Mouse (Mus musculus) spleen, adult 2 months (tissue): ENCODE measurements around the gene Arfgef2. TPM values are rescaled to one million over a fixed set of nuclear protein-coding genes. Genes with fewer than 3 reads are reported as not detected.
A peak's percentile ranks its signal among the peaks of the same experiment; 100 is the strongest.

Experiments used
- DNase-seq, 2 experiments: peaks; one replicate each; pipeline versions ENCODE4 v3.0.0 to v3.0.0-alpha.2; 2012 to 2021; ENCODE audit warnings: low spot score in 2 of 2, low read depth in 1 of 2
- H3K27ac ChIP-seq: fragments of 200-500 bp; 2 replicates; pipeline ENCODE4 v1.5.1; 2012; ENCODE audit warnings: low read length, inconsistent platforms; ENCODE audit not compliant: insufficient read depth
- H3K27me3 ChIP-seq: fragments of 200-500 bp; 2 replicates; pipeline ENCODE4 v1.6.1; 2012; ENCODE audit warnings: mild to moderate bottlenecking, moderate library complexity, low read length, inconsistent platforms; ENCODE audit not compliant: control insufficient read depth, insufficient read depth
- H3K36me3 ChIP-seq: fragments of 200-500 bp; 2 replicates; pipeline ENCODE4 v1.6.1; 2012; ENCODE audit warnings: mild to moderate bottlenecking, low read length, inconsistent platforms; ENCODE audit not compliant: control insufficient read depth, insufficient read depth
- H3K4me1 ChIP-seq: fragments of 200-500 bp; 2 replicates; pipeline ENCODE4 v1.6.1; 2011; ENCODE audit warnings: inconsistent platforms; ENCODE audit not compliant: control insufficient read depth, insufficient read depth, insufficient read length
- H3K4me3 ChIP-seq: fragments of 200-500 bp; 2 replicates; pipeline ENCODE4 v1.5.1; 2011; ENCODE audit warnings: mild to moderate bottlenecking, inconsistent platforms; ENCODE audit not compliant: insufficient read depth, insufficient read length; ENCODE audit errors: extremely low read depth
- CTCF ChIP-seq: fragments of 200-500 bp; IDR thresholded peaks from 2 replicates; pipeline ENCODE4 v1.5.1; 2011; ENCODE audit warnings: mild to moderate bottlenecking, inconsistent platforms; ENCODE audit not compliant: insufficient read depth, insufficient read length, insufficient replicate concordance; ENCODE audit errors: extremely low read depth
- POLR2A ChIP-seq: fragments of 200-500 bp; IDR thresholded peaks from 2 replicates; pipeline ENCODE4 v1.6.1; 2011; ENCODE audit warnings: low read depth, low read length, inconsistent platforms
- WGBS: fragments of 180-500 bp; shearing (Covaris S2); methylation state at CpG from one replicate; pipeline ENCODE4 v1.1.7; 2018; 5-methylcytosine and 5-hydroxymethylcytosine counted together
- polyA plus RNA-seq: library from polyadenylated mRNA; depleted of rRNA; stranded (reverse); fragments of >200 nt; gene quantifications from 2 replicates; pipeline ENCODE4 v1.2.3, GENCODE M21; 2012

The Arfgef2 gene
- polyA plus RNA-seq, 1 experiment = 11.6 TPM

DNA sequence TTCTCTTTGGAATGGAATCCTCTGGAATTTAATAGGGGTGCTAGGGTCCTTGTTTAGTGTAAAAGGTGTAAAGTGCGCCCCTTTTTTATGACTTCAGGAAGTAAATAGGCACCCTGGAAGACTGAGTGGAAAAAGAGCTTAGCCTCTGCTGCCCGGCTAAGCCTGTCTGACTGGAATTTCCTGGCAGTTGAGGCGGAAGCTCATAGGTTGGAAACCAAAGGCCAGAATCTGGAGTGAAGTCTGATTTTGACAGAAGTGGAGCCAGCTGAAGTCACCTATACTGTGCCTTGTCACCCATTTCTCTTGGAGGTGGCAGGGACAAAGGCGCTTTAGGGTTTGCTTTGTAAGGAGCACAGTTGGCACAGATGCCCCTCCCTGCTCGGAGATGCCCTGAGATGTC is 25.0 kb downstream of the Arfgef2 start:
- no peak overlapping the region for H3K27ac ChIP-seq
- peaks cover 7% of the 10 kb centered on the region for H3K36me3 ChIP-seq

DNA sequence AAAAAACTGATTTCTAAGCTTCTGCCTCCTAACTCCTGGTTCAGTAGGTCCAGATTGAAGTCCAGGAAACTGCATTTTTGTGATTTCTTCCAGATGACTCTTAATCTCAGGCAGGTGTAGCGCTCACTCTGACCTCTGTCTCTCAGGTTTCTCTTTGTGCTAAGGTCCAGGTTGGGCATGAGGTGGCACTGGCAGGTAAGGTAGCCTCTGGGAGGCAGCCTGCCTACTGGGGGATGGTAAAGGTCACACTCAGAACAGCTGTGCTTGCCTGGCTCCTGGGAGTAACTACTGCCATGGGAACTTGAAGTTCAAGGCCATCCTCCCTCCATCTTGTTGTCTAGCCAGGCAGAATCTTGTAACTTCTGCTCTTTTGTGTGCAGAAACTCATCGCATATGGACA is 28.7 kb downstream of the Arfgef2 start:
- H3K27ac ChIP-seq = no peak overlapping the region
- TF ChIP-seq CTCF (no peak), POLR2A (no peak)
- H3K36me3 ChIP-seq = peaks cover 26% of the 10 kb centered on the region
- H3K27me3 ChIP-seq = no peaks in the 10 kb centered on the region
- 91% methylated on average over 2 of the region's 2 CpGs for WGBS
- no peak for DNase-seq
- H3K4me1 ChIP-seq = no peaks in the 10 kb centered on the region
- H3K4me3 ChIP-seq = no peak overlapping the region

More for the DNA sequence above, 25.0 kb downstream of the Arfgef2 start:
- TF ChIP-seq POLR2A (no peak), CTCF (no peak)
- H3K4me3 ChIP-seq = no peak overlapping the region
- H3K27me3 ChIP-seq = no peaks in the 10 kb centered on the region
- H3K4me1 ChIP-seq = peaks cover 18% of the 10 kb centered on the region; the same call in 1 of the 2 replicates
- DNase-seq = no peak
- 97% methylated on average over 5 of the region's 5 CpGs for WGBS

DNA sequence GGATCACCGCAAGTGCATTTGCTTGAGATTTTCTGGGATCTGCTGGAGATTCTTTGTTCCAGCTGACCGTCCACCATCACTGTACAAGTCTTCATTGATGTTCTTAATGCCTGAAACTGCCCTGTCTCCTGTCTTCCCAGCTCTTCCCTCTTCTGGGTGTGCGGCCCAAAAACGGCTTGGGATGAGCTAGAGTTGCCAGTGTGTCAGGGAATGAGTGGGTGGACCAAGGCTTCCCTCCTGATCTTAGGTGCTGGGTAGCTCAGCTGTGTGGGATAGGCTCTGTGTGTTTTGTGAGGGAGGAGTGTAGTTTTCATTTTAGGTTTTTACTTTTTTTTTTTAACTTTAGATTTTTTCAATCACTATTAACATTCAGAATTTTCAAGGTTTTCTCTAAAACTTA is 29.4 kb downstream of the Arfgef2 start:
- no peak for DNase-seq
- 94% methylated on average over 4 of the region's 4 CpGs for WGBS
- Histone ChIP-seq H3K36me3 (peaks cover 26% of the 10 kb centered on the region), H3K4me1 (no peaks in the 10 kb centered on the region), H3K4me3 (no peak overlapping the region), H3K27ac (no peak overlapping the region), H3K27me3 (no peaks in the 10 kb centered on the region)
- TF ChIP-seq CTCF (no peak), POLR2A (no peak)

DNA sequence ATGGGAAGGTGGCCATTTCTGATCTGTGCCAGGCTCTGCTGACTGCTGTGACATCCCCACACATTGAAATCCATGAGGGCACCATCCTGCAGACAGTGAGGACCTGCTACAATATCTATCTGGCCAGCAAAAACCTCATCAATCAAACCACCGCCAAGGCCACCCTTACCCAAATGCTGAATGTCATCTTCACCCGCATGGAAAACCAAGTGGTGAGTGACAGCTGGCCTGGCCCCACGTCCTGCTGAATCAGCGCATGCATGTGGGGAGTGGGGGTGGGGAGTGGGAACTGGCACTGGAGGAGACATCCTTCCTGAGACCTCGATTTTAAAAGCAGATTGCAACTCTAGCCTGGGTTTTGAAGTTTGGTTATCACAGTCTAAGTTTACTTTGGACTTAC is 30.2 kb downstream of the Arfgef2 start:
- TF ChIP-seq CTCF = no peak
- no peak for TF ChIP-seq POLR2A
- Histone ChIP-seq H3K4me1 (no peaks in the 10 kb centered on the region), H3K27me3 (no peaks in the 10 kb centered on the region), H3K27ac (no peak overlapping the region), H3K4me3 (no peak overlapping the region), H3K36me3 (peaks cover 26% of the 10 kb centered on the region)
- no peak for DNase-seq
- WGBS = 65% methylated on average over 5 of the region's 5 CpGs

DNA sequence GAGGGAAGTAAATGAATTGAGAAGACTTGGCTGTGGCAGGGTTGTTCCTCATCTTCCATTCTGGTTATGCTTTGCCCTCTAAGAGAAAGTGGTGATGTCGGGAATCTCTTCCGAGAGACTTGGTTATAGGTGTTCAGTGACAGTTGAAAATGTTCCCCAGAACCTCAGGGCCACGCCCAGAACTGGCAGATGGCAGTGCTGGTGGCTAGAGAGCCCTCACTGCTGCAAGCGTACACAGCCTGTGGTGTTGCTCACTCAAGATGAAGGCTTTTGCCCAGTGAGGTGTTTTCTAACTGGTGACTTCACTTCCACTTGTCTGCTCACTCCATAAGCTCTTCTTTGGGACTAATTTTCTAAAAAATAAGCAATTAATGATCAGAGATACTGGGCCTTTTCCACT is 36.4 kb downstream of the Arfgef2 start:
- H3K4me1 ChIP-seq = no peaks in the 10 kb centered on the region
- no peaks in the 10 kb centered on the region for H3K27me3 ChIP-seq
- no peak overlapping the region for H3K27ac ChIP-seq
- no peak overlapping the region for H3K4me3 ChIP-seq
- TF ChIP-seq POLR2A (no peak), CTCF (no peak)
- peaks cover 24% of the 10 kb centered on the region for H3K36me3 ChIP-seq
- WGBS = 78% methylated on average over 4 of the region's 4 CpGs
- DNase-seq = no peak

DNA sequence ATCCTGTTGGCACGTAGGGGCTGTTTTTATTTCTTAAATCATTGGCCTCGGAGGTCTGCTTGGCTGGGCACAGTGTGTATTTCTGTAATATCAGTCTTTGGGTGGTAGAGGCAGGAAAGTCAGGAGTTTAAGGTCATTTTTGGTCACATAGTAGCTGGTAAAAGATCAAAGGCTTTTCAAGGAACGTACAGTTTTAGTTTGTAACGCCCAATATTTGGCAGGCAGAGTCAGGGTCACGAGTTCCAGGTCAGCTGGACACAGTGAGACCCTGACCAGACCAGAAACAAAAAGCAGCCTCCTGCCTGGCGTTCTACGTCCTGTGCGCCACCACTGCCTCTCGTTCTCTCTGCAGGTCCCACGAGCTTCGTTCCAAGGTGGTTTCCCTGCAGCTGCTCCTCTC is 45.3 kb downstream of the Arfgef2 start:
- Histone ChIP-seq H3K27ac (no peak overlapping the region), H3K4me3 (no peak overlapping the region), H3K36me3 (peaks cover 49% of the 10 kb centered on the region), H3K27me3 (no peaks in the 10 kb centered on the region), H3K4me1 (no peaks in the 10 kb centered on the region)
- TF ChIP-seq CTCF = no peak
- no peak for TF ChIP-seq POLR2A
- 93% methylated on average over 11 of the region's 11 CpGs for WGBS
- DNase-seq = no peak

DNA sequence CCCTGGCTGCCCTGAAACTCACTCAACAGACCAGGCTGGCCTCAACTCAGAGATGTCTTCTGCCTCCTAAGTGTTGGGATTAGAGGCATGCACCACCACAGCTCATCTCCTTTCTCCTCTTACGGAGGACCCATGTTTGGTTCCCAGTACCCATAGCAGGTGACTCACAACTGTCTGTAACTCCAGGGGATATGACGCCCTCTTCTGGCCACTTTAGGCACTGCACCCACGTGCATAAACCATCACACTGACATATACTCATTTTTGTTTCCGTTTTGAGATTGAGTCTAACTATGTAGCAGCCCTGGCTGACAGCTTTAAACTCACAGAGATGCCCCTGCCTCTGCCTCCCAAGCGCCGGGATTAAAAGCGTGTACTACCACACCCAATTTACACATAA is 46.9 kb downstream of the Arfgef2 start:
- WGBS = 96% methylated on average over 7 of the region's 7 CpGs
- TF ChIP-seq POLR2A (no peak), CTCF (peak; percentile 13; the same call in 1 of the 2 replicates)
- Histone ChIP-seq H3K27me3 (no peaks in the 10 kb centered on the region), H3K27ac (no peak overlapping the region), H3K4me1 (no peaks in the 10 kb centered on the region), H3K36me3 (peaks cover 53% of the 10 kb centered on the region), H3K4me3 (no peak overlapping the region)
- no peak for DNase-seq

DNA sequence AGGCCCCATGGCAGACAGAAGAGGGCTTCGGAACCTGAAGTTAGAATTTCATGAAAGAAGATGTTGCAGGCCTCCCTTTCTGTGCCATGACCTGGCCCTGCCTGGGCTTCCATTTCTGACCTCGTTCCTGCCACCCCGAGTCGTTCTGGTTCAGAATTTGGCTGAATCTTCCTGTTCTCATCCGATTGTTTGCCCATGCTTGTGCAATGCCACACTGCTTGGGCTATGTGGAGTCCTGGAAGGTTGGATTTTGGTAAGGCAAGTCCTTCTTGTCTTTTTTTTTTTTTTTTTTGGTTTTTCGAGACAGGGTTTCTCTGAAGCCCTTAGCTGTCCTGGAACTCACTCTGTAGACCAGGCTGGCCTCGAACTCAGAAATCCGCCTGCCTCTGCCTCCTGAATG is 50.4 kb downstream of the Arfgef2 start:
- no peak for TF ChIP-seq CTCF
- no peak for DNase-seq
- 94% methylated on average over 8 of the region's 8 CpGs for WGBS
- Histone ChIP-seq H3K4me3 (no peak overlapping the region), H3K27ac (no peak overlapping the region), H3K36me3 (peaks cover 68% of the 10 kb centered on the region), H3K27me3 (no peaks in the 10 kb centered on the region), H3K4me1 (no peaks in the 10 kb centered on the region)
